Mouse (Mus musculus): ENCODE data around the gene Tmem108. TPM values are rescaled to one million over a fixed set of nuclear protein-coding genes. Genes with fewer than 3 reads are reported as not detected.

Gene Tmem108
- polyA plus RNA-seq, 1 experiment = 0.01 TPM

GRCm38 (mm10) chr9:103584865-103585264 is 176.8 kb downstream of the Tmem108 start:
- TF ChIP-seq MAX (IDR thresholded peaks at IDR 0.05) = no peak
- TF ChIP-seq MYOG (IDR thresholded peaks at IDR 0.05; ENCODE audit: control insufficient read depth, extremely low read depth, insufficient read length) = no peak
- no peak for TF ChIP-seq USF1 (IDR thresholded peaks at IDR 0.05; ENCODE audit: low read depth)
- TF ChIP-seq FOSL1 (IDR thresholded peaks at IDR 0.05; ENCODE audit: insufficient read depth, low read length, poor library complexity, severe bottlenecking) = no peak
- no peak for TF ChIP-seq CEBPB (IDR thresholded peaks at IDR 0.05; ENCODE audit: low read depth)
- TF ChIP-seq CTCF (IDR thresholded peaks at IDR 0.05; ENCODE audit: control insufficient read depth, insufficient read depth, insufficient read length) = no peak
- TF ChIP-seq MYOD1 (IDR thresholded peaks at IDR 0.05; ENCODE audit: control insufficient read depth, insufficient read length, low read depth) = no peak
- Histone ChIP-seq H3K79me2 (ENCODE audit: control insufficient read depth, insufficient read depth) (no peaks in the 10 kb centered on the region), H3K79me3 (ENCODE audit: low read depth) (no peaks in the 10 kb centered on the region), H3K27me3 (ENCODE audit: control insufficient read depth, insufficient read depth, insufficient read length) (peaks cover 9% of the 10 kb centered on the region), H3K4me3 (ENCODE audit: insufficient read depth, poor library complexity, severe bottlenecking) (no peak overlapping the region), H3ac (ENCODE audit: control insufficient read depth, insufficient read length, low read depth) (no peak overlapping the region), H3K36me3 (ENCODE audit: control insufficient read depth, insufficient read depth) (no peaks in the 10 kb centered on the region)

DNA sequence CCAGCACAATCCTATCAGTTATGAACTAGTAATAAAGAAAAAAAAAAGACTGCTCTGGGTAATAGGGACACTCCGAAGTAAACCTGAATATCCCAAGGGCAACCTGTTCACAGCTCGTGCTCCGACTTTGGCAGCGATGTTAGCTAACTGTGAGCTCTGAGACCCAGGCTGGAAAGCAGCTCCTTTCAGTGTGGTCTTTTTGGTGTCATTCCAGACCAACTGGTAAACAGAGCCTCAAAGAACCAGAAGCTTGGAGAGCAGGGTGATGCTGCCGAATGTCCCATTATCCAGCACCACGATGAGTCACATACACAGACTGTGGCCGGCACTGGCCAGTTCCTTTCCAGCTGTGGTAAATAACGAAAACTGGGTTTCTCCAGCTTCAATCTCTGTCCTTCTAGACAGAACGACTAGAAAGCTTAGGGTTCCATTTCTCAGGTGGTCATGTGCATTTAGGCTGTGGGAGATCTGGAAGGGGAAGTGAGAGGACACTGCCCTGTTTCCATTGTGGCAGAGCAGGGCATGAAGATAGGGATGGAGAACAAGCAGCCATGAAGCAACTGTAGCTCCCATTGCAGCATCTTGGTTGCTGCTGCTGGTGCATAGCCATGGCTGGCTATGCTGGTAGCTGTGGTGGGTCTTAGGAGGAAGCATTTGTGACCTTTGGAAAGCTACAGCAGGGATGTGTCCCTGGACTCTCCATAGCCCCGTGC is 179.2 kb downstream of the Tmem108 start:
- no peaks in the 10 kb centered on the region for H3K36me3 ChIP-seq (ENCODE audit: control insufficient read depth, insufficient read depth)
- H3K4me3 ChIP-seq (ENCODE audit: insufficient read depth, poor library complexity, severe bottlenecking) = no peak overlapping the region
- no peak overlapping the region for H3ac ChIP-seq (ENCODE audit: control insufficient read depth, insufficient read length, low read depth)
- peaks cover 11% of the 10 kb centered on the region for H3K27me3 ChIP-seq (ENCODE audit: control insufficient read depth, insufficient read depth, insufficient read length)
- H3K79me3 ChIP-seq (ENCODE audit: low read depth) = no peaks in the 10 kb centered on the region
- no peaks in the 10 kb centered on the region for H3K79me2 ChIP-seq (ENCODE audit: control insufficient read depth, insufficient read depth)
- no peak for TF ChIP-seq MYOD1 (IDR thresholded peaks at IDR 0.05; ENCODE audit: control insufficient read depth, insufficient read length, low read depth)
- TF ChIP-seq MYOG (IDR thresholded peaks at IDR 0.05; ENCODE audit: control insufficient read depth, extremely low read depth, insufficient read length) = no peak
- no peak for TF ChIP-seq FOSL1 (IDR thresholded peaks at IDR 0.05; ENCODE audit: insufficient read depth, low read length, poor library complexity, severe bottlenecking)
- TF ChIP-seq CEBPB (IDR thresholded peaks at IDR 0.05; ENCODE audit: low read depth) = no peak
- no peak for TF ChIP-seq MAX (IDR thresholded peaks at IDR 0.05)
- TF ChIP-seq CTCF (IDR thresholded peaks at IDR 0.05; ENCODE audit: control insufficient read depth, insufficient read depth, insufficient read length) = no peak
- TF ChIP-seq USF1 (IDR thresholded peaks at IDR 0.05; ENCODE audit: low read depth) = no peak

GRCm38 (mm10) chr9:103580621-103581020 is 181.0 kb downstream of the Tmem108 start:
- Histone ChIP-seq H3ac (ENCODE audit: control insufficient read depth, insufficient read length, low read depth) (no peak overlapping the region), H3K27me3 (ENCODE audit: control insufficient read depth, insufficient read depth, insufficient read length) (peaks cover 11% of the 10 kb centered on the region), H3K79me2 (ENCODE audit: control insufficient read depth, insufficient read depth) (no peaks in the 10 kb centered on the region), H3K79me3 (ENCODE audit: low read depth) (no peaks in the 10 kb centered on the region), H3K36me3 (ENCODE audit: control insufficient read depth, insufficient read depth) (no peaks in the 10 kb centered on the region), H3K4me3 (ENCODE audit: insufficient read depth, poor library complexity, severe bottlenecking) (no peak overlapping the region)
- TF ChIP-seq MYOG (IDR thresholded peaks at IDR 0.05; ENCODE audit: control insufficient read depth, extremely low read depth, insufficient read length) (no peak), MYOD1 (IDR thresholded peaks at IDR 0.05; ENCODE audit: control insufficient read depth, insufficient read length, low read depth) (no peak), MAX (IDR thresholded peaks at IDR 0.05) (no peak), CEBPB (IDR thresholded peaks at IDR 0.05; ENCODE audit: low read depth) (no peak), USF1 (IDR thresholded peaks at IDR 0.05; ENCODE audit: low read depth) (no peak), FOSL1 (IDR thresholded peaks at IDR 0.05; ENCODE audit: insufficient read depth, low read length, poor library complexity, severe bottlenecking) (no peak), CTCF (IDR thresholded peaks at IDR 0.05; ENCODE audit: control insufficient read depth, insufficient read depth, insufficient read length) (no peak)

GRCm38 (mm10) chr9:103580186-103580585 is 181.5 kb downstream of the Tmem108 start:
- Histone ChIP-seq H3ac (ENCODE audit: control insufficient read depth, insufficient read length, low read depth) (no peak overlapping the region), H3K79me2 (ENCODE audit: control insufficient read depth, insufficient read depth) (no peaks in the 10 kb centered on the region), H3K36me3 (ENCODE audit: control insufficient read depth, insufficient read depth) (no peaks in the 10 kb centered on the region), H3K79me3 (ENCODE audit: low read depth) (no peaks in the 10 kb centered on the region), H3K27me3 (ENCODE audit: control insufficient read depth, insufficient read depth, insufficient read length) (peaks cover 11% of the 10 kb centered on the region), H3K4me3 (ENCODE audit: insufficient read depth, poor library complexity, severe bottlenecking) (no peak overlapping the region)
- TF ChIP-seq USF1 (IDR thresholded peaks at IDR 0.05; ENCODE audit: low read depth) (no peak), MYOG (IDR thresholded peaks at IDR 0.05; ENCODE audit: control insufficient read depth, extremely low read depth, insufficient read length) (no peak), CTCF (IDR thresholded peaks at IDR 0.05; ENCODE audit: control insufficient read depth, insufficient read depth, insufficient read length) (no peak), CEBPB (IDR thresholded peaks at IDR 0.05; ENCODE audit: low read depth) (no peak), MYOD1 (IDR thresholded peaks at IDR 0.05; ENCODE audit: control insufficient read depth, insufficient read length, low read depth) (no peak), MAX (IDR thresholded peaks at IDR 0.05) (no peak), FOSL1 (IDR thresholded peaks at IDR 0.05; ENCODE audit: insufficient read depth, low read length, poor library complexity, severe bottlenecking) (no peak)

GRCm38 (mm10) chr9:103579411-103580026 is 182.1 kb downstream of the Tmem108 start:
- Histone ChIP-seq H3K79me2 (ENCODE audit: control insufficient read depth, insufficient read depth) (no peaks in the 10 kb centered on the region), H3K4me3 (ENCODE audit: insufficient read depth, poor library complexity, severe bottlenecking) (no peak overlapping the region), H3ac (ENCODE audit: control insufficient read depth, insufficient read length, low read depth) (no peak overlapping the region), H3K27me3 (ENCODE audit: control insufficient read depth, insufficient read depth, insufficient read length) (peaks cover 6% of the 10 kb centered on the region), H3K36me3 (ENCODE audit: control insufficient read depth, insufficient read depth) (no peaks in the 10 kb centered on the region), H3K79me3 (ENCODE audit: low read depth) (no peaks in the 10 kb centered on the region)
- TF ChIP-seq CTCF (IDR thresholded peaks at IDR 0.05; ENCODE audit: control insufficient read depth, insufficient read depth, insufficient read length) (no peak), FOSL1 (IDR thresholded peaks at IDR 0.05; ENCODE audit: insufficient read depth, low read length, poor library complexity, severe bottlenecking) (no peak), USF1 (IDR thresholded peaks at IDR 0.05; ENCODE audit: low read depth) (no peak), MYOD1 (IDR thresholded peaks at IDR 0.05; ENCODE audit: control insufficient read depth, insufficient read length, low read depth) (no peak), MYOG (IDR thresholded peaks at IDR 0.05; ENCODE audit: control insufficient read depth, extremely low read depth, insufficient read length) (no peak), MAX (IDR thresholded peaks at IDR 0.05) (no peak), CEBPB (IDR thresholded peaks at IDR 0.05; ENCODE audit: low read depth) (no peak)

Measured in C2C12 (cell line).